Mouse (Mus musculus): Measurements from ENCODE around the gene Ren1.

The Ren1 gene

DNA sequence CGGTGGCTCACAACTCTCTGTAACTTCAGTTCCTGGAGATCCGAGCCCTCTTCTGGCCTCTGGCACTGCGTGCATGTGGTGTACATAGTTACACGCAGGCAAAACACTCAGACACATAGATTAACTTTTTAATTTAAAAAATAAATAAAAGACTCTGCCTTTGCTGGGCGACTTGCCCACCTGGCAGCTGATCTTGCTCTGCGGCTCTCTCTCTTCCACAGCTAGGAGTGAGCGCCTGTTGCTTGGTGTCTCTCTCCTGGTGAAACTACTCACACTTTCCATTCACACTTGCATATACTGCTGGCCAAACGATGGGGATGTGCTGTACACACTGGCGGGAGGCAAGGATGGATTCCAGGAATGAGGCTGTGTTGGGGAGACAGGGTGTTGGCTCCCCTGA, 3.8 kb upstream of the Ren1 start:
- no peak for DNase-seq (ENCODE audit: low read depth)

DNA sequence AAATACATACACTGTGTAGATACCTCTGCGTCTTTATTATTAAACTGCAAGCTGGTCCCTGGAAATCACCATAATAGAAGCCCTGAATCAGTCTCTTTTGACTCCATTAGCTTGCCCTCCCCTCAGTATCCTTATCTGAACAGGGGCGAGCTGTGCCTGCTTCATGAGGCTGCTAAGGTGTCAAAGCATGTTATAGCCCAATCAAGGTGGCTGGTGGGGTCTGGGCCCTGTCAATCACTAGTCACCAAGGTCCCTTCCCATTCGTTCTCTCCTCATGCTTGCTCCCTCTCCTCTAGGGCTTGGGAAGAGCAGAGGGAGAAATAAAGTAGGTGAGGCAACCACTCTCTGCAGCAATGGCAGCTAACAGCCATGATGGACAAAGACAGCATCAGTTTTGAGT, 3.1 kb upstream of the Ren1 start:
- DNase-seq (ENCODE audit: low read depth), result no peak

DNA sequence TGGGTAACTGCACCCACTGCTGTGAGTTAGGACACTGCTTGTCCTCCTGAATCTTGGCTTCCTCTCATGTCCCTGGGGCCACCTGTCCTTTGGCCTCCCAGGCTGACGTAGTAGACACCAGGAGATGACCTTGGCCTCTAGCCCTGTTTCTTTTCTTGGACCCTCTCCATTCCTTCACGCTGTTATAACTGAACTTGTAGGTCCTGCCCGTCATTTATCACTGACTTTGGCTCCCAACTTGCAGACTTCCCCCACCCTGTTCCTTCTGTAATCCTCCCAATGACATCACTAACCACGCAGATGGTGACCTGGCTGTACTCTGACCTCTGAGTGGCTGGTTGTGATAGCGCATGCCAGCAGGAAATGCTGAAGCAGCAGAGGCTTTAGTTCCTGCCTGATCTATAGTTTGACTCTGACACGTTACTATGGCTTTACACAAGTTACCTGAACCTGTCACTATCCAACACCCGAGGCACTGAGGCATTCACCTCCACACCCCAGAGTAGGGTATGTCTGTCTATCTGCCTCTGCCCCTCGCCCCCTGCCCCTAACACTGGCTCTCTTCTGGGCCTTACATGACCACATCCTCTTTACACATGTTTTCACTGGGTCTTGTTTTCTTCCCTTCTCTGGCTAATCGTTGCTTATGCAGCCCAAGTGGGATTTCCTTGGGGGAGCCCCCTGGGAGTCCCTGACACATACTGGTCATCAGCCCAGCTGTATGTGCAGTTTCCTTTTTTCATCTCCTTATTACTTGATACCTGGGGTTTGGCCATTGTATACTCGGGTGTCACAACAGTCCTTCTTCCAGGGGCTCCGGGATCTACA, 2.4 kb upstream of the Ren1 start:
- DNase-seq (ENCODE audit: low read depth), result peak; percentile 62

DNA sequence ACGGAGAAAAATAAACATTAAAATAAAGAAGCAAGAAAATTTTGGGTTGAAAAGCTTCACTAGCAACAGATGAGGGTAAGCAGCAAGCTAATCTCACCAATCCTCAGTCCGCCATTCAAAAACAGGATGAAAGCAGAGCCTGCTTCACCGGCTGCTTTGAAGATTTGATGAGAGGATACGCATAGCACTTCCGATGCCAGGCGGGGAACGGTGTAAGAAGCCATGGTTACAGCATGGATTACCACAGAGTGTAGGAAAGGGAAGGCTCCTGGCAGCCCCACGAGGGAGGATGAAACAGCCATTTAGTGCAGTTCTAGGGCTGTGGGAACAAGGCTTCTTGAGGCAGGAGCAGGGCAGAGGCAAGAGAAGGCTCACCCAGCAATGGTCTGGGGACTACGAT, 1.5 kb downstream of the Ren1 start:
- DNase-seq (ENCODE audit: low read depth), result peak; percentile 8

DNA sequence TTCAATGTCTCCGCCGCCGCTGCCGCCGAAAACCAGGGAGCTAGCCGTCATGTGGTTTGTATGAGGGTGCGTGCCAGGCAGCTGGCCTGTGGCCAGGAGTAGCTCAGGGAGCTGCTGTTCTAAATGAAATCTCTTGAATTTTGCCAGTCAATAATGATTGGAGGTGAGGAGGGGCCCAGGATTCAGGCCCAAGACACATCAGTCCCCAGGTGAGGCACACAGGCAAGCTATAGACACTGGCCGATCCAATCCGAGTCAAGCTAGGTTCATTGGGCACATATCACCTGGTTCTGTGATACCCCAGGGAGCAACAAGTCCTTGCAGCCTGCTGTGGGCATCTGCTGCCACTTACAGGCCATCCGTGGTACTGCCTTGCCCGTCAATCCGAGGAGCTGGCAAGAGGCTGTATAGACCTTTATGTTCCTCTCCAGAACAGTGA, 3.1 kb downstream of the Ren1 start:
- peak; percentile 66 for DNase-seq (ENCODE audit: low read depth)

DNA sequence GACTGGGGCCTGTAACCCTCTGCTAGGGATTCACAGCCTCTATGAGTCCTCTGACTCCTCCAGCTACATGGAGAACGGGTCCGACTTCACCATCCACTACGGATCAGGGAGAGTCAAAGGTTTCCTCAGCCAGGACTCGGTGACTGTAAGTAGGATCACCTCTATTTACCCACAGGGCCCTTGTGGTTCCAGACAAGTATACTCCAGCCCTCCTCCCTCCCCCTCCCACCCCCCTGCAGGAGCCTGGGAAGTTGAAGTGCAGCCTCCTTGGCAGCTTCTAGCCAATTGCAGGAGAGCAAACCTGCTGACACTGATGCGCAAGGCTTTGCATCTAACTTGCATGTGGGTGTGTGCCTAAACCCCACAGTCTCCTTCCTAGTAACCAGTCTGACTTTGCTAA, 5.2 kb downstream of the Ren1 start:
- no peak for DNase-seq (ENCODE audit: low read depth)

DNA sequence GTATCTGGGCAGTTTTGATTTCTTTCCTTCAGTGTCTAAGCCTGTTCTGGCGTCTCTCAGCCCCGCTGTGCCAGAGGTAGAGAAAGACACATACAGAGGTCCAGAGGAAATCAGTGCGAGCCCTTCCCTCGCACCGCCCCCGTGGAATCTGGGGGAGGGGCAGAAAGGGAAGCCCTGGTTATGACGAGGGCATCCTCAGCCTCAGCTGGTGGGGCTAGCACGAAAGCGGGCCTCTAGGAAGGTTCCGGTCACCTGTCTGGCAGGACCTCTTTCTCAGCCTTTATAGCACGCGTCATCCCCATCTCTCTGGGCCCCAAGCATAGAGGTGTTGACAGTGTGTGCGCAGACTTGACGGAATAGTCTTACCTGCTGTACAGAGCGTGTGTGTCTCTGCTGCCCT, 5.6 kb downstream of the Ren1 start:
- no peak for DNase-seq (ENCODE audit: low read depth)

DNA sequence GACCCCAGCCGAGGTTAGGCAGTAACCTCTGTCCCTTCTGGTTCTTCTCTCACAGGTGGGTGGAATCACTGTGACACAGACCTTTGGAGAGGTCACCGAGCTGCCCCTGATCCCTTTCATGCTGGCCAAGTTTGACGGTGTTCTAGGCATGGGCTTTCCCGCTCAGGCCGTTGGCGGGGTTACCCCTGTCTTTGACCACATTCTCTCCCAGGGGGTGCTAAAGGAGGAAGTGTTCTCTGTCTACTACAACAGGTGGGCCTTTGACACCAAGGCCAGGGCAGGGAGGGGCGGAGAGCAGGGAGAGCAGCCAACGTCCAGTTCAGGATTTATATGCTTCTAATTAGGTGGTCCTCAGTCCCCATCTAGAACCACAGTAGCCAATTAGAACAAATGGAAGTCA, 6.0 kb downstream of the Ren1 start:
- no peak for DNase-seq (ENCODE audit: low read depth)

DNA sequence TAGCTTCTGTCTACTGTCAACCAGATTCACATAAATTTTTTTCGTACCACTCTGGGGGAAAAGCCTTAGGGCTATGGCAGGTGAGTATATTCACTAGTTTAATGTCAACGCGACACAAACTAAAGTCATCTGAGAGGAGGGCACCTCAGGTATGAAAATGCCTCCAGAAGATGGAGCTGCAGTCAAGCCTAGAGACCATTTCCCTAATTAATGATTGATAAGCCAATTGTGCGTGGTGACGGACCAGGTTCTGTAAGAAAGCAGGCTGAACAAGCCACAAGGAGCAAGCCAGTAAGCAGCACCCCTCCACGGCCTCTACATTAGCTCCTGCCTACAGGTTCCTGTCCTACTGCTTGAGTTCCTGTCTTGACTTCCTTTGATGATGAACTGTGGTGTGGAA, 10.7 kb downstream of the Ren1 start:
- DNase-seq (ENCODE audit: low read depth), result no peak

DNA sequence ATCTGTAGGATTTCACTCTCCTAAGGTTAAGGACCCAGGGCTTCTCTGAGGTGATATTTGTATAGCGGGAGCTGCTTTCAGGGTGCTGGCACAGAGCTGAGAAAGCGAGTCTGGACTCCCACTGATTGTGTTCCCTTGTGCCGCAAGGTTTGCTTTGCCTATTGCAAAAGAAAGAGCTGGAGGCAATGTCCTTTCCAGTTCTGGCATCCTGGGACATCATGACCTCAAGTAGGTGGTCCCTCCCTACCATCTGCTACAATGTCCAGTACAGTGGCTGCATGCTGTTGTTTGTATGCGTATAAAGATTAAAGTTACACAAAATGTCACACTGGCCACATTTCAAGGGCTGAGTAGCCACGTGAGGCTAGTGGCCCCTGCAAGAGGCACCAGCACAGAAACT, 11.8 kb downstream of the Ren1 start:
- DNase-seq (ENCODE audit: low read depth), result no peak

DNA sequence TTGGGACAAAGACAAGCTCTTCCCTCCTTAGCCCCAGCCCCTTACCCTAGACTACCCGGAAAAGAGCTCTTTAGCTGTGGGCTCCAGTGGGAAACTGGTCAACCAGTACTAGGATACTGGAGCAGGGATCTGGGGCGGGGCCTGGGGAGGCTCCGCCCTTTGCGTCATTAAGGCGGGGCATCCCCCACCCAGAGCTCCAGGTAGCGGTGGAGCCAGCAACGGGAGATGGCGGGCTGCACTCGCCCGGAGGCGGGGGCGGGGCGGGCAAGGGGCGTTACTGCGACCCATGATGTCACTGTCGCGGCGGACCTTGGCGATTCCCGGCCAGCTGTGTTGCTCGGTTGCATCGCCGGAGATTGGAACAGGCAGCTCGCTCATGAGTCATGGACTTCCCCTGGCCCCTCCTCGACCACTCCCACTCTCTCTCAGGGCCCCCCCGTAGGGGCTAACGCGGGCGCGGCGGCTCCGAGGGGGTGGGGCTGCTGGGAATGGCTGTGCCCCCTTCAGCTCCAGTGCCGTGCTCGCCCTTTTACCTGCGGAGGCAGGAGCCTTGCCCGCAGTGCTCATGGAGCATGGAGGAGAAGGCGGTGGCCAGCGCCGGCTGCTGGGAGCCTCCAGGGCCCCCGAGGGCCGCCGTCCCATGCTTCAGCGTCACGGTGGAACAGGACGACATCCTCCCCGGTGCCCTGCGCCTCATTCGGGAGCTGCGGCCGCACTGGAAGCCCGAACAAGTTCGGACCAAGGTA, 13.1 kb downstream of the Ren1 start, which contains the start of gene Etnk2:
Etnk2 (plus strand) TSS at position 297 of the 746 bp plus-strand sequence.
- DNase-seq (ENCODE audit: low read depth), result peak; percentile 55

DNA sequence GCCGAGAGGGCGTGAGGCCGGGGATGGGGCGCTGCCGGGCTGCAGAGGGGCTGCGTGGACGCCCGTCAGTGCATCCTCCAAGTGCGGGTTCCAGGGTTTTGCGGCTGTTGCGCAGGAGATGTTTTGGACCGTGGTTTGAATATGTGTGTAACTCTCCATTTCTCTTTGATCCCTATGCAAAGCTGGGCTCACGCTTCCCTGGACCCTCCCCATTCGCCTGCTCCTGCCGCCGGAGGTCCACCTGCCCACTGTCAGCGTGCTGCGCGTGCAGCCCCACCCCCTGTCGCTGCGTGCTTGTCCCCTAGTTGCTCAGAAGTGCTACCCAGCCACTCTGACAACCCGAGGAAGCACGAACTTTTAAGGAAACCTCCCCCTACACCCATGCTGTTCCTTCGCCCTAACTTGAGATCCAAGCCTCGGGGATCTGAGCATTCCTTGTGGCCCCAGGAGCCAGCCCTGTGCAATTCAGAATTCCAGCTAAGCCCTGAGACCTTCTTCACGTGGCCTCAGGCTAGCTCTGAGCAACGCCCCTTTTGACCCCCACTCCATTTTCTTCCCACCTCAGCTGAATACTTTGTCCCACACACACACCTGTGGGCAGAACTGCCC, 13.8 kb downstream of the Ren1 start:
- DNase-seq (ENCODE audit: low read depth), result peak; percentile 9

DNA sequence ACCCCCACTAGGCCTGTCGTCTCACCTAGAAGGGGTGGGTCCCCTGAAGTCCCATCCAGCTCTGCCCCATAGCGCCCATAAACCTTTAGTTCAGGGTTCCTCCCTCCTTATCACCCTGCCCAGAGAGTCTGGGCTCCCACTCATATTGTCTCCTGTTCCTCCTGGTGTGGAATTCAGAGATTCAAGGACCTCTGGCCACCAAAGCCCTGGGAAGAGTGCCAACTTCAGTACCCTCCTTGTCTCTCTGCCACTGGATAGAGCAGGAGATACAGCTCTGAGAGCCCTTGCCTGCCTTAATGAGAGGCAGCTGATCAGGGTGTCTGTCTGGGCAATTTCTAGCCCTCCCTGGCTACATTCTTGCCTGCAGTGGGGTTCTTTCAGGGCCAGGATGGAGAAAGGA, 14.6 kb downstream of the Ren1 start:
- DNase-seq (ENCODE audit: low read depth), result no peak

DNA sequence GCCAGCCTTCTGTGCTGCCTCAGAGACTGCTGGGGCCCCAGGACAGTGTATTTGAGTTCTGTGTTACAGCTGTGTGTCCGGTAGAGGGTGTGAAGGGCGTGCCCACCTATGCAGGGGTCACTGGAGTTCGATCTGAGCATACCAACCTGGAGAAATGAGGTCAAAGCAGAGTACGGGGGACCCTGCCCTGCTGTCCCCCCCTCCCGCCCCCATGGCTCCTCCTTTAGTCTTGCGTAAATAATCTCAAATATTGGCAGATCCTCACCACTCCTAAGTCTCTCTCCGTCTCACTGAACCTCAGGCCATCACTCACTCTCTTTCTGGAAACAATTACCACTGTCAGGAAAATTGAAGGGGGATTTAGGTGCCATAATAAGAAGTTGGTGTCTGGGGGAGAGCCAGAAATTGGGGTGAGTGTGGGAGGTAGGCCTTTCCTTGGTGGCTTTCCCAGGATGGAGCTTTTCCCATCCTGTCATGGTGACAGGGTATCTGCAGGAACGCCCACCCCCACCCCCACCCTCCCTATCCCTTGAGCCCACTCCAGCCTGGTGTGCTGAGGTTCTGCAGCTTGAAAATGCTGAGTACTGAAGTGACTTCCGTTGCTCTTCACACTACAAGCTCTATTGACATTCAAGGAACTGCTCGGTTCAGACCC, 16.8 kb downstream of the Ren1 start:
- no peak for DNase-seq (ENCODE audit: low read depth)

DNA sequence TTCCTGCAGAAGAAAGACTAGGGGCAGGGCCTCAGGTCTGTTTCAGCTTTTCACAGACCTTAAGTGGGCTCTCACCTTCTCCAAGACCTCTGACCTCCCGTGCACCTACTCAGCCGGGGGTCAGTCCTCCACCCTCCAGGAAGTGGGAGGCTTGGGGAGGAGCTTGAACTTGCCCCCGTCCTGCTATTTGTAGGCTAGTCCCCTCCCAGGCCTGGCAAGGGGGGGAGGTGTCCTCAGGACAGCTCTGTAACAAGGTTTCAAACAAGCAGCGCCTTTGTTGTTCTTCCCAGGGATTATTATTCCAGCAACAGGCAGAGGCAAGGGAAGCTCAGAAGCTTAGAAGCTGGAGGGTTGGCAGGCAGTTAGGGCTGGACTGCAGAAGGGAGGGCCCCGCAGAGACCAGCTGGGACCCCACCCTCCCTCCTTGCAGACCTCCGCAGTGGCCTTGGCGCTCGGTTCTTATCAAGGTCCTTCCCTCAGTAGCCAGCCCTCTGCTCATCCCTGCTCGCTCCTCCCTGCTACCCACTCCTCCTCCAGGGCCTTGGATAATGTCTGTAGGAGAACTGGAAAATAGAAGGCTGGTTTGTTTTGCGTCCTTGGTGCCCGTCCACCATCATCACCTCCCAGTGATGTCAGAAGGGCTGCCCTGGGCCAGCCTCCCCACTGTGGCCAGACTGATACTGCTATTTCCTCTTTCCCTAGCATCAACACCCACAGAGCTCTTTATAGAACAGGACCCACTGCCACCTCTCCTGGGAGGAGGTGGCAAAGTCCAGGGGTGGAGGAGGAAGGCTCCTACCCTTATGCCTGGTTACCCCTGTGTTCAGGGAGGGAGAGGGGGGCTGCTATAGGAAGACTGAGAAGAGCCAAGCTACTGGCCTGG, 17.5 kb downstream of the Ren1 start:
- no peak for DNase-seq (ENCODE audit: low read depth)

DNA sequence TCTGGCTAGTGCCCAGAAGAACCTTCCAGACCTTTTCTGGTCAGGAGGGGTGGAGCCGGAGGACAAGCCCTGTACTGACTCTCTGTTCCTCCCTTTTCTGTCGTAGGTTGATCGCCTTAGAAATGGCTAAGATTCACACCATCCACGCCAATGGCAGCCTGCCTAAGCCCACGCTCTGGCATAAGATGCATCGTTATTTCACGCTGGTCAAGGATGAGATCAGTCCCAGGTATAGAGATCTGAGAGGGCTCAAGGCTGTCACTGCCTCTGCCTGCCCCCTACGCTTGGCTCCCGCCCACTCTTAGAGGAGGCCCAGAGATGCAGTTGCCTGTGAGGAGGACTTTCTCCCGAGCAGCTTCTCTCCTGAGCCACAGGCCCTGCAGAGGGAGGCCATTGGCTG, 18.3 kb downstream of the Ren1 start:
- no peak for DNase-seq (ENCODE audit: low read depth)

DNA sequence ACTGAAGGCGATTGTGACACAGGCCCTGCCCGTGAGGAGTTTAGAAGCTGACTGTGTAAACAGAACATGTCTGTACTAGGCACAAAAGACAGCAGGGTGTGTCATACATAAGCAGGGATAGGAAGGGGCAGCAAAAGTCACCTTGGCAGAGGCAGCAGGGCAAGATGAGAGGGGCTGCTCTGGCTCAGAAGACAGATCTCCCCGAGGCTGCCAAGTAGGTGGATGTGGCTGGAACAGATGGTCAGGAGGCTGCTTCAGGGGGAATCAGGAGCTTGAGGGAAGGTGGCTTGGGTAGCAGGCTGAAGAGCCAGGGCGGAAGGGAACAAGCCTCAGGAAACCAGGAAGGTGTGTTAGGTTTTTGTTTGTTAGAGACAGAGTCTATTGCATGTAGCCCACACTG, 20.0 kb downstream of the Ren1 start:
- DNase-seq (ENCODE audit: low read depth), result no peak

DNA sequence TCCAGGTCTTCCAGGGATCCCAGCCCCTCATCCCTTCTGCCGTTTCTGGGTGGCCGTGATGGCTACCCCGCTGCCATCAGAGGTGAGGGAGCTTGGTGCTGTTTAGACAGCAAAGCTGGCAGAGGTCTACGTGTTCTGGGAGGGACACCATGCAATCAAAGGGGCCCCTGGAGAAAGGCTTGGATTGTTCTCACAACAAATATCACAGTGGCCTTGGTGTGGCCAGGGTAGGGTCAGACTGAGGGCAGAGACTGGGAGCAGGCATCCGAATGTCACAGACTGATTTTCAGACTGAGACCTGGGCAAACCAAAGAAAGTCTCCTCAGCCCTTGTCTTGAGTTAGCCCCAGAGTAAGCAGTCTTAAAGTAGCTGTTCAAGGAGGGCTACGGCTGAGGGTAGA, 21.1 kb downstream of the Ren1 start:
- DNase-seq (ENCODE audit: low read depth), result no peak

DNA sequence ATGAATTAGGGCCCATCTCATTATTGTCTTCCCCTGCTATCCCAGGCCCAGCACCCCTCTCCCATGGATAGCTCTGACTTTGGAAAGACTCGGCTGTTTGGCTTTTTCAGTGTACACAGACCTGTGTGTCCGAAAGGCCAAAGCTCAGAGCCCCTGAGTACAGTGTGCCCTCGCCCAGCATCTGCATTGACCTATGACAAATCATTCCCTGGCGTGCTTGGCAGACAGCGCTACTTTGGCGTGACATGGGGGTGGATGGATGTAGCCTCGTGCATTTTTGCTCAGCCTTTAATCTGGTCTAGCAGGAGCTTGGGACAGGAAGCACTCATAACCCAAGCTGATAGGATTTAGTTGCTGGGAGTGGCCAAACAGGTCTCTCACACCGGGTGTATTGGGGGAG, 21.8 kb downstream of the Ren1 start:
- no peak for DNase-seq (ENCODE audit: low read depth)

DNA sequence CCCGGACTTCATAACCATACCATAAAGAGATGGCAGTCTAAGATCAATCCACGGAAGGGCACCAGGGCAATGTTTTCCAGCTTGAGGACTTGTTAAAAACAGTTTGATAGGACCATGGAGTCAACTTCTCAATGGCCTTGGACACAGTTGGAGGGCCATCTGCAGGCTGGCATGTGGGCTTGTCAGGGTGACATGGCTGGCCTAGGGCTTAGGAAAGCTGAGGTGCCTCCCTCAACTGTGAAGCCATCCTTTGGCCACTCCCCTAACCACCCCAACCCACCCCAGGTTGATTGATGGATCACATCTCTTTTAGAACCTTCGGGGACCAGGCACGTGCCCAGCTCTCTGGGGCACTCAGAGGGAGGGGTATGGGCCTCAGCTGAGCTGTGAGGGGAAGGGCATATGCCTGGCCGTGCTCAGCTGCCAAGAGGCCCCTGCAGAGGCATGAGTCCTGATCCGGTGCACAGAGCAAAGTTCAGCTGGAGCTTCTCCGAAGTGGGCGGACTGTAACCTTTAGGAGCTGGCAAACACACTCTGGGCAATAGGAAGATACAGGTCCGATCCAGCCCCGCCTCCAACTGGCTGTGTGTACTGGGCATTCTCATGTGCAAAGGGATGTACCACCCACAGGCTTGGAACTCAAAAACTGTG, 25.5 kb downstream of the Ren1 start:
- no peak for DNase-seq (ENCODE audit: low read depth)

DNA sequence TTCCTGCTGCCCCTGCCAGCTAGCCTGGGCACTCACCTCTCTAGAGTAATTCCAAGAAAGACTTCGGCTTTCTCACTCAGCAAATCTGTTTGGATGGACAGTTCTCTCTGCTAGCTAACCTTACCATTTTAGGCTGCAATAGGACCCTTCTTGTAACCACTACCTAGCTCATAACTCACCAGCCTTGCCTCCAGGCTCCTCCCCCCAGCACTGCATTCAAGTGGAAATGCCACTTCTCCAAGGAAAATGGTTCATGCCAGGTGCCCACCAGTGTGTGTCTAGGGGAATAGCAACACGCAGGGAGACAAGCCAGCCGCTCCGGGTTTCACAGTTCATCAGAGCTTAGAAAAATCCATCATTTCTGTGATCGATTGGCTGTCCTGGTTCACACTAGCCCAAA, 27.2 kb downstream of the Ren1 start:
- DNase-seq (ENCODE audit: low read depth), result no peak

Data from induced T-regulatory cell, adult 2 months (primary cell).